In genomic region chr9:66591851-66592645, GRCm38 (mm10) we compare ENCODE assay signal across 8 mouse cellular contexts. TPM values are rescaled to one million over a fixed set of nuclear protein-coding genes. Genes with fewer than 3 reads are reported as not detected.
DNase-seq lines count a peak whose midpoint lies in the region; ATAC-seq lines count a peak whose summit lies in the region.

No protein-coding gene starts in this region.

- H3K4me2 ChIP-seq in kidney, embryonic 14.5 days (replicated peaks; ENCODE audit: low read depth, low read length) = peak overlapping the region; percentile 81

- no peaks in the 10 kb centered on the region for H3K27me3 ChIP-seq in kidney, embryonic 14.5 days (ENCODE audit: control insufficient read depth, insufficient read depth, low read length)

- under 1% methylated on average over 33 of the region's 83 CpGs for WGBS in kidney, embryonic 14.5 days

- peak; percentile 56 for ATAC-seq in kidney, embryonic 14.5 days (ENCODE audit: low FRiP score, low TSS enrichment)

- H3K9ac ChIP-seq in kidney, embryonic 14.5 days (ENCODE audit: low read depth, low read length) = peak overlapping the region; percentile 98

- H3K4me1 ChIP-seq in kidney, embryonic 14.5 days (ENCODE audit: control insufficient read depth, insufficient read depth, low read length) = peaks cover 32% of the 10 kb centered on the region

- DNase-seq in A20 (ENCODE audit: low read depth, low spot score) = peak; percentile 73
- DNase-seq in Muller cell, postnatal 12 days (ENCODE audit: inconsistent ontology term) = peak; percentile 55
- DNase-seq in embryo, embryonic 11.5 days (ENCODE audit: low read depth, low spot score) = peak; percentile 26
- DNase-seq in heart, adult 8-10 months (ENCODE audit: low spot score) = peak; percentile 29
- peak; percentile 67 for DNase-seq in lung, postnatal 36 days
- peak; percentile 37 for DNase-seq in spleen, adult 12 weeks (ENCODE audit: low spot score)
- no peak for DNase-seq in left cerebral cortex, adult 11 months (ENCODE audit: low spot score)

- H3K4me3 ChIP-seq in kidney, embryonic 14.5 days (ENCODE audit: low read length) = peak overlapping the region; percentile 93

- H3K27ac ChIP-seq in kidney, embryonic 14.5 days (ENCODE audit: low read depth, low read length) = peak overlapping the region; percentile 92

- no peaks in the 10 kb centered on the region for H3K9me3 ChIP-seq in kidney, embryonic 14.5 days (ENCODE audit: control insufficient read depth, low read length)

- no peaks in the 10 kb centered on the region for H3K36me3 ChIP-seq in kidney, embryonic 14.5 days (ENCODE audit: control insufficient read depth, insufficient read depth, low read length)

RNA-seq across cellular contexts. Expression of gene Usp3, which starts 0.9 kb away (rescaled TPM):
- total RNA-seq in heart, adult 8-10 months (2022) = 10 to 100 TPM; 19.8 to 26.5 (median 21.9) TPM
- polyA plus RNA-seq in kidney, embryonic 14.5 days (2014; fragmentation: Nextera tagmentation; extraction: Ambion mirVana) = 51.7 and 83.6 TPM in 2 replicates
